Mouse (Mus musculus): ENCODE results near the gene Gm13030.

- TF ChIP-seq MAFK (IDR thresholded peaks at IDR 0.05; ENCODE audit: insufficient read depth, low read depth, low read length) (no peak), CHD2 (IDR thresholded peaks at IDR 0.05; ENCODE audit: low read depth, low read length) (no peak), ZC3H11A (IDR thresholded peaks at IDR 0.05; ENCODE audit: borderline replicate concordance, low read depth, low read length) (no peak)
Observed at GRCm38 (mm10) chr4:138889635-138890034, 15.9 kb upstream of the Gm13030 start.
